ENCODE assay signal across 23 mouse cellular contexts in the genomic region with DNA sequence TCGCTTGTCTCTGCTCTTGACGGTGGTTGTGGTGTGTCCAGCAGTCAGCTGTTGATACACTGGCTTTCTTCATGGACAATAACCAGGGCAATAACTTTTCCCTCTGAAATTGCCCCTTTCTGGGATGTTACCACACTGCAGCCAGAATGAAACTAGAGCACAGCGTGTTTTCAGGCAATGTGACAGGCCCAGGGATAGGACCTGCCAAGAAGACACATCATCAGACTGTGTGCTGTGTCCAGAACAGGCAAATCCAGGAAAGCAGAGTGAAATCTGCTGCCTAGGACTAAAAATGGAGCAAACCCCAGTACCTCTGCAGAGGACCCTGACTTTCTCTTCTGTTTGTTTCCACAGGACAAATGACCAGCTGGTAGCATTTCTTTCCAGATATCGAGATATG.
DNase-seq lines count a peak whose midpoint lies in the region; TF ChIP-seq lines count a peak whose summit lies in the region.
"Had no signal": no experiment of that assay in that cellular context is flagged by ENCODE, and none has a peak within 500 bp of the region (broad histone marks: within the 10 kb centered on the region; RNA-seq: fewer than 3 reads in every experiment).

No protein-coding gene starts in this region.

- no peak overlapping the region for H3K4me3 ChIP-seq in layer of hippocampus, adult 2 months
- H3K4me3 ChIP-seq: embryonic facial prominence, embryonic 10.5 days; embryonic facial prominence, embryonic 13.5 days; erythroblast, embryonic 14.5 days; forebrain, embryonic 12.5 days; forebrain, embryonic 15.5 days; hindbrain, embryonic 12.5 days; hindbrain, embryonic 15.5 days had no signal

- peak overlapping the region; percentile 43; the same call in 1 of the 2 replicates for H3K27ac ChIP-seq in layer of hippocampus, adult 2 months
- H3K27ac ChIP-seq: embryonic facial prominence, embryonic 10.5 days; embryonic facial prominence, embryonic 13.5 days; forebrain, embryonic 12.5 days; forebrain, embryonic 15.5 days; hindbrain, embryonic 12.5 days; hindbrain, embryonic 15.5 days had no signal

- DNase-seq in cerebellum, postnatal 10 days = peak; percentile 54 to 57
- no peak for DNase-seq in cerebellum, adult 9-10 months
- DNase-seq in gastrocnemius, adult 18-20 months (ENCODE audit: low spot score) = peak; percentile 25
- DNase-seq in gastrocnemius, adult 8-10 months (ENCODE audit: low spot score in 2 of 2) = no peak
- DNase-seq in layer of hippocampus, adult 2 months (ENCODE audit: low spot score in 2 of 2) = no peak
- no peak for DNase-seq in layer of hippocampus, postnatal 25 days (ENCODE audit: extremely low spot score in 1 of 2, low spot score in 1 of 2)
- peak; percentile 55 for DNase-seq in brain, adult 2 months (ENCODE audit: low read depth, low spot score)
- no peak for DNase-seq in embryo, embryonic 10 days (ENCODE audit: low spot score)
- DNase-seq: adrenal gland, postnatal 10 days; adrenal gland, postnatal 36 days; B cell, adult 2 months; cerebellum, adult 11 months; cerebellum, adult 8-10 months; embryo, embryonic 11 days; heart, adult 11 months; kidney, adult 2 months had no signal

- no peak for TF ChIP-seq CTCF in layer of hippocampus, adult 2 months (conservative IDR thresholded peaks at IDR 0.05)

Comparison
In these comparisons a context has a peak if more than half of its experiments do, and no peak if none do; other contexts are left out.
1. DNase-seq: peak in cerebellum, postnatal 10 days (2 of 2), gastrocnemius, adult 18-20 months (single experiment) and brain, adult 2 months (single experiment); none in cerebellum, adult 9-10 months (single experiment), gastrocnemius, adult 8-10 months (0 of 2), layer of hippocampus, adult 2 months (0 of 2), layer of hippocampus, postnatal 25 days (0 of 2) and embryo, embryonic 10 days (single experiment).